Mouse (Mus musculus) A20 (cell line): ENCODE data around the gene Vsx2.

Source experiments
- DNase-seq: peaks from one replicate; pipeline ENCODE4 v3.0.0-alpha.2; 2011; ENCODE audit warnings: low read depth, low spot score

Vsx2 gene

DNA sequence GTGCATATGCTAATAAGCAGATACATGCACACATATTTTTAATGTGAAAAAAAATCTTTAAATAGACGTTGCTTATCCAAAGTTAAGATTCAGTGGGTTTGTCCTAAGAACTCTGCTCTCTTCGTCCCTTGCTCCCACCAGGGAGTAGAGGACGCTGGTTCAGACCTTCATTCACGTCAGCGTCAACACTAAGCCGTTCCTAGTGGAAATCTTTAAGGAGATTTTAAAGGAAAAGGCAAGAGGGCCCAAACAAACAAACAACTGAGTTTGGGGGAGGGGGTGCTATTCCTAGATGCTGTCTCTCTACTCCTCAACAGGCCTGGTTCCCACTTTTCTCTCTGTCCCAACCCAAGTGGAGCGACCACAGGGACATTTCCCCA is 2.8 kb downstream of the Vsx2 start:
- DNase-seq, result no peak

GRCm38 (mm10) chr12:84573094-84573493 is 3.5 kb downstream of the Vsx2 start:
- DNase-seq, result no peak

DNA sequence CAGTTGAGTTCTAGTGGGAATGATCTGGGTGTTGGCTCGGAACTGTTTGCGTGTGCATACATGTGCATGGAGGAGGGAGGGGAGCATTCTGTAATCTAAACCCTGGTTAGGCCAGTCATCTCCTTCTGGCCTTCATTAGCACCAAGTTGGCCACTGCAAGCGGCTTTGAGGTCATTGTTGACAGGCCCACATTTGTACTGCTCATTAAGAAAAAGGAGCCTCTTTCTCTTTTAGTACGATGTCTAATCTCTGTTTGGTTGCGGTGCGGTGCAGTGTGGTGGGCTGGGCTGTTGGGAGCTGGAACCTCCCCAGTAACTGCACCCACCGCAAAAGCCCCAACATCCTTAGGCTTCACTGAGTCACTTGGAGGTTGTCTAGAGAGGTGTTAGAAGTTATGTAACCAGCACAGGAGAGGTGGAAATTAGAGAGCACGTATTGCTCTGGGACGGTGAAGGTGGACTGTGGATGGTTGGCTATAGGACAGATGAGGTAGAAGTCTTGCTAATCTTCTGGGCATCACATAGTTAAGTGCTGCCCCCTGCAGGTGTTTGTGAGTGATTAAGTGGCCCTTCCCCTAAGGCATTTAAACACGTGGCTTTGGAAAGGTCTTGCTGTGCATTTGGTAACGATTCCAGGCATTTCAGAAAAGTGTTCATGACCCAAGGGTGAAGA is 8.3 kb downstream of the Vsx2 start:
- DNase-seq, result peak; percentile 21

- DNase-seq, result no peak
These were observed 8.8 kb downstream of the Vsx2 start for GRCm38 (mm10) chr12:84578440-84578770.

- peak; percentile 34 for DNase-seq
These were observed 11.7 kb downstream of the Vsx2 start for GRCm38 (mm10) chr12:84581285-84581684.

DNA sequence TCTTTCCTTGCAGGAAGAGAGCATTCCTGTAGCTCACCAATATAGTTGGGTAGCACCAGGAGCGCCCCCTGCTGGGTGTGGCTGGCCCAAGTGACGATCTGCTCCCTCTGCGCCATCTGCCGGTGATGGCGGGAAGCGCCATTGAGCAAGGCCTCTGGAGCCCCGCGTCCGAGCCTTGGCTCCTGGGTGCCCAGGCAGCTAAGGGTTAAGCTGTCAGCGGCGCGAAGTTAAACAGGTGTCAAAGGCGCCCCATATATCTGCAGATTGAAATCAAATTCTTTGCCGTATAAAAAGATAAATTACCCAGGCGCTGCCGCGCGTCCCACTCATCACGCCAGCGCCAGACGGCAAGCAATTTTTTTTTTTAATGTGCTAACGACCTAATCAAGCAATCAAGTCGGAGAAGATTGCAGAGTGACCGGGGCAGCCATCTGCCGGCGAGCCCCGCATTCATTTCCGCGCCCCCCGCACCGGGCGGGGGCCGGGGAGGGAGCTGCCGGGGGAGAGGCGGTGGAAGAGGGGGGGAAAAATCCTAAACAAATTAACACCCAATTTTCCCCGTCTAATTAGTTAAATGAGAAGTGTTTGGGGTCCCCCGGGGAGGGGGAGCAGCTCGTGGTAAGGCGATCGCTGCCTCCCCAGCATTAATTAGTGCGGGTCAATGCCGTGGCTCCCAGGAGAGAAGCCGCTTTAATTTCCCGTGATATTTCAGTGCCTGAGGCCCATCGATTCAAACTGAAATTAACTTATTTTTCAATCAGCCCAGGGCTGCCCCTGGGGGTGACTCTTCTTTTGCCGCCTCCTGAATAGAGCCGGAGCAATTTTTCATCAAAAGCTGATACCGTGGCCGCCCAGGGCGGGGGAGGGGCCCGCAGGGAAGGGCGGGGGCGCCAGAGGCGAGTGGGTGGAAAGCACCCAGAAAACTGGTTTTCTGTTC is 20.5 kb downstream of the Vsx2 start:
- DNase-seq, result peak; percentile 85

DNA sequence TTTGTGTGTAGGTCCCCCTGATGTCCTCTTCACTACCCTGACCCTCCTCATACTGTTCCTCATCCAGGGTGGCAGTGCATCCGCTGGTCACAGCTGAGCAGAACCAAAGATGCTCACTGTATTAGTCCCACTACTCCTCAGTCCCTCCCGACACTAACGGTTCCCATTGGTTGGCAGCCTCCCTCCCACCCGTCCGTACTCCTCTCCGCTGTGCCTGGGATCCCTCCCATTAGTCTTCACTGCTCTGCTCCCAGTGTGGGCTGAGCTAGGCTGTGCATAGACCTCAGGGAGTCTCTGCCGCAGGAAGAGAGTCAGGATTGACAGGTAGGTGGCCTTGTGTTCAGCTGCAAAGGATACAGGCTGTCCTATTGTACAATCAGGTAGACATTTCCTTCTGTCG is 28.8 kb downstream of the Vsx2 start:
- no peak for DNase-seq

GRCm38 (mm10) chr12:84604001-84604400 is 34.4 kb downstream of the Vsx2 start:
- no peak for DNase-seq

DNA sequence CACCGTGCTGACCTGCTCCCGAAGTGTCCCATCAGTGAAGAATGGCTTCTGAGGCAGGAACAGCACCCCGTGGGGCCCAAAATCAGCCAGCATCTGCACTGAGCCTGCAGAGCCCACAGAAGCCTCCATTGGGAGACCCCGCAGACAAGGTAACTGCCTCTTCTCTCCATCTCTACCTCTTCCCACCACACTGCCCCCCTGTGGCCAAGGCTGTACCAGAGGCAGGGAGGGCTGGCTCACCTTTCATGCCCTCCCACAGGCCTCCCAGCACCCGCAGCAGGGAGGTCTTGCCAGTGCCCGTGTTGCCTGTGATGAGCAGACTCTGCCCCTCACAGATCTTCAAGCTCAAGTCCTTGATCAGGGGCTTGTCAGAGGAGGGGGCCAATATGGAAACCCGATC is 36.3 kb downstream of the Vsx2 start:
- peak; percentile 30 for DNase-seq

GRCm38 (mm10) chr12:84611718-84612117 is 42.2 kb downstream of the Vsx2 start:
- no peak for DNase-seq

DNA sequence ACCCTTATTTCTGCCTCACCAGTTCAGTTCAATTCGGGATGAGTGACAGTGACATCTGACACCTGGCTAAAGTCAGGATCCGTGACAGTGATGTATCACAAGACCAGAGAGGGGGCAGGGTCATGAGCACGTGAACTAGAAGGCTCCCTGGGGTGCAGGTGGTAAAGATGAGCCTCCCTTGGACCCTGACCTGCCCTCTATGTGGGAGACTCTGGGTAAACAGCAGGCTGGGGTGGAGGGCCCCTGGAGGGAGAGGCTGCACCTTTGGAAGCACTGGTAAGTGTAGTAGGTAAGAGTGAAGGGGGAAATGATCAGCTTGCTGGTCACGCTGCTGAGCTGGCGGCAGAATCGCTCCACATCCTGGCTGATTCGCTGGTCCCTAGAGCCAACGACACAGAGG is 43.0 kb downstream of the Vsx2 start:
- no peak for DNase-seq

DNA sequence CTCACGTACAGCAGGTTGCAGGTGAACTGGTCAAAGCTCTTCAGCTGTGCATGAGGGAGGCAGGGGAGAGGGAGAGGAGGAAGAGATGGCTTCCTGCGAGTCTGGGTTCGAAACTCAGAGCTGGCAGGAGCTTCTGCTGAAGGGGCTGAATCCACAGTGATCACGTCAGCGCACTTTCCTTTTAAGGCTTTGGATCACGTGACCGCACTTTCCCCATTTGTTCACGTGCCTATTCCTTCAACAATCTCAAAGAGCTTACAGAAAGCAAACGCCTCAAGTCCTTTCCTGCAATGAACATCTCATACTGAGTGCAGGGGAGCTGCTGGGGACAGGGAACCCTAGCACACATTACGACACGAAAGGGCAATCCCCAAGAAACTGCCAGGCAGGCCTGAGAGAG is 44.4 kb downstream of the Vsx2 start:
- no peak for DNase-seq

DNA sequence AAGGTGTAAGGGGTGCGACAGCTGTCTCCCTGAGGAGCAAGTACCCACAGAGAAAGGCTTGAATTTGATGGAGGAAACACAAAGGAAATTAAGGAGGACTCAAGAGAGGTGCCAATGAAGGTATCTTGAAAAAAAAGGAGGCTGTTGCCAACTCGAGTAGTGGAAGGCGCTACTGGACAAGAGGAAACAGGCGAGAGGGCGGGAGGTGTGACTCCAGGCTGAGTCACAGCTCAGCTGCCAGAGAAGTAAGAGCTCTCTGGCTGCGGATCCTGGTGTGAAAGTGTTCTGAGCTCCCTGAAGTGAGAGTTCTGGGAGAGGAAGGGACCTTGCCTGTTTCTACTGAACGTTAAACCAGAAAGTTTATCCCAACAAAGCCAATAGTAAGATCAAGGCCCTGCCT is 45.0 kb downstream of the Vsx2 start:
- DNase-seq, result no peak

DNA sequence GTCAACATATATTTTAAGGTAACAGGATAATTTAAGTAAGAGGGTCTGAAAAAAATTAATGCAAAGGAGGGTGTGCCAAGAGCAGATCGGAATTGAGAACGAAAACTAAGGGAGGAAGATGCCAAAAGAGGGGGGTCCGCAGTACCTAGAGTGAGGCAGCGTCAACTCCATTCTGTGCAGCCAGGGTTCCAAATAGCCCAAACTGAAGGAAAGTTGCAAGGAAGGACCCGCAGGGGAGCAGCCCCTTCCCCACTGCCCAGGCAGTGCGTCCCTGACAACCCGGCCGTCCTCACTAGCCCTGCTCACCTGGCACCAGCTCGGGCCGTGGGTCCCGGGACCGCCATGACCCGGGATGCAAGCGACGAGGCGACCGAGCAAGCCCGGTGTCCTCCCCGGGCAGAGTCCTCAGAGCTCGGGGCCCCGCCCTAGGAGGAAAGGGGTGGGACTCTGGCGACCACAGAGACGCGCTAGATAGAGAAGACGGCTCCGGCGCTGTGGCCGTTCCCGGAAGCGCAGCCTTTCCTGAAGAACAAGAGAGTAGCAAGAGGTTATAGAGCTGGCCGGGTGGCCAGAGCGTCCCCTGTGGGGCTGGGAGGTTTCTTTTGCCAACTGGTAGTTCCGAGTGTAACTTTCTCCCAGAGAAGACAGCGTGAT is 47.5 kb downstream of the Vsx2 start, which contains the start of gene Abcd4:
Gene Abcd4 (minus strand): TSS at position 437 of the 654 bp plus-strand sequence.
- peak; percentile 96 for DNase-seq

DNA sequence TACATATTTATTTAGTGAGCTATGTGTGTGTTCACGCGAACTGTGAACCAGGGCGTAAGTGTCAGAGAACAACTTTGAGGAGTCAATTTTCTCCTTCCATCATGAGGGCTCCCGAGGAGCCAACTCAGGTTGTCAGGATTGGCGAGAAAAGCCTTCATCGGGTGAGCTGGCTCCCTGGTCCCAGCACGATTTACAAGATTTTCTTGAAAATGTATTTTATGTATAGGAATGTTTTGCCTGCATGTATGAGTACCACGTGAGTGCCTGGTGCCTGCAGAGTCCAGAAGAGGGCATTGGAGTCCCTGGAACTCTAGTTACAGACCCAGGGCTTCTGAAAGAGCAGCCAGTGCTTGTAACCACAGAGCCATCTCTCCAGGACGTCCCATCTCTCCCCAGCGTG is 48.1 kb downstream of the Vsx2 start:
- DNase-seq, result peak; percentile 65

- peak; percentile 24 for DNase-seq
These were observed 51.4 kb downstream of the Vsx2 start for GRCm38 (mm10) chr12:84620975-84621374.

GRCm38 (mm10) chr12:84624601-84625000 is 55.0 kb downstream of the Vsx2 start:
- DNase-seq, result no peak

DNA sequence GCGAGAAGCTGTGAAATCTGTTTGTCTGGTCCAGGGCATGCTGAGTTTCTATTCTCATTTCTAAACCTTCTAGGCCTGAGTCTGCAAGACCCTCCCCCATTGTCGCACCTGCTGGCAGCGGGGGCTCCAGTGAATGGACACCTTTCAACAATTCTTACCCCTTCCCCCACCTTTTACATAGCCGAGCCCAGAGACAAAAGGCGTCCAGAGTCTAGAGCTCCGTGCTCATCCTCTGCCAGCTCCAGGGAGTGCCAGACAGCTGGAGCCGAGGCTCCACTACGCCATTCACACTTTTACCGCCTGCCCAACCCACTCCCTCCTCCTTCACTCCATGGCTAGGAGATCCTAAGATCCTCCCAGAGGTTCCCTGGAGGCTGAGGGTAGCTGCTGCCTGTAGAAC is 55.6 kb downstream of the Vsx2 start:
- no peak for DNase-seq

- no peak for DNase-seq
These were observed 62.3 kb downstream of the Vsx2 start for GRCm38 (mm10) chr12:84631867-84632266.

- no peak for DNase-seq
These were observed 70.7 kb downstream of the Vsx2 start for GRCm38 (mm10) chr12:84640253-84640652.

DNA sequence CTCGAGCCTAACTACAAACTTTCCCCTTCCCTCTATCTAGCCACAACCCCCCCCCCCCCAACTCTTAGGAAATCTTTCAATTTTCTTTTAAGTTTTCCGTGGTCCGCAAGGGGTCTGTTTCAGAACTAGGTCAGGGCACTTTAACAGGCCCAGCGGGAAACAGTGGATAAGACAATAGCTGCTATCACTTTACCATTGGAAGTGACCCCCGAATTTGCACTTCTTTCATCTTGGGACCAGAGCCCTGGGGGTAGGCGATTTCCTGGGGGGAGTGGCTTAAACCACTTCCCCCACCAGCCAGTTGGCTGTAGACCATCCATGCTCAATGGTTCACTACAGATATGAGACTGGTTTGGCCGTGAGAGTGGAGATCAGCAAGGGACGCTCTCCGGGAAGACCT is 71.1 kb downstream of the Vsx2 start, which contains the start of gene Vrtn:
Gene Vrtn (plus strand): TSS at position 366 of the 400 bp plus-strand sequence.
- DNase-seq, result no peak
